25 mouse cellular contexts compared by ENCODE assay signal in genomic region chr9:20810271-20810670, GRCm38 (mm10). TPM values are rescaled to one million over a fixed set of nuclear protein-coding genes. Genes with fewer than 3 reads are reported as not detected.
DNase-seq lines count a peak whose midpoint lies in the region; ATAC-seq lines count a peak whose summit lies in the region.
"Had no signal": no experiment of that assay in that cellular context is flagged by ENCODE, and none has a peak within 500 bp of the region (broad histone marks: within the 10 kb centered on the region; RNA-seq: fewer than 3 reads in every experiment).

No protein-coding gene starts in this region.

- no peak overlapping the region for H3K4me3 ChIP-seq in heart, embryonic 10.5 days
- no peak overlapping the region for H3K4me3 ChIP-seq in neural tube, embryonic 15.5 days (replicated peaks)
- H3K4me3 ChIP-seq: embryonic facial prominence, embryonic 15.5 days; forebrain, embryonic 13.5 days; liver, embryonic 12.5 days; lung, embryonic 15.5 days; neural tube, embryonic 13.5 days had no signal

- intact Hi-C loops in heart, postnatal 10 days (cut with DNase I), result no loop called here

- peaks cover 13% of the 10 kb centered on the region for H3K4me1 ChIP-seq in heart, embryonic 10.5 days
- peaks cover 9% of the 10 kb centered on the region for H3K4me1 ChIP-seq in neural tube, embryonic 15.5 days

- H3K27ac ChIP-seq in heart, embryonic 10.5 days, result no peak overlapping the region
- no peak overlapping the region for H3K27ac ChIP-seq in neural tube, embryonic 15.5 days (replicated peaks)
- H3K27ac ChIP-seq: embryonic facial prominence, embryonic 15.5 days; forebrain, embryonic 13.5 days; hindbrain, postnatal 0 days; liver, embryonic 12.5 days; lung, embryonic 15.5 days; neural tube, embryonic 13.5 days; stomach, postnatal 0 days had no signal

- no peak overlapping the region for H3K4me2 ChIP-seq in neural tube, embryonic 15.5 days
- H3K4me2 ChIP-seq: embryonic facial prominence, embryonic 15.5 days; forebrain, embryonic 13.5 days; liver, embryonic 12.5 days; lung, embryonic 15.5 days; neural tube, embryonic 13.5 days had no signal

- H3K27me3 ChIP-seq in heart, embryonic 10.5 days (ENCODE audit: insufficient read depth, poor library complexity, severe bottlenecking), result peaks cover 43% of the 10 kb centered on the region
- H3K27me3 ChIP-seq in neural tube, embryonic 15.5 days (replicated peaks), result peaks cover 23% of the 10 kb centered on the region

- ATAC-seq in neural tube, embryonic 15.5 days (ENCODE audit: low FRiP score), result no peak
- ATAC-seq: CD4-positive, CD25-positive, alpha-beta regulatory T cell, adult 4 months; forebrain, embryonic 13.5 days; hindbrain, postnatal 0 days; liver, embryonic 12.5 days had no signal

- no peaks in the 10 kb centered on the region for H3K9me3 ChIP-seq in heart, embryonic 10.5 days
- H3K9me3 ChIP-seq in neural tube, embryonic 15.5 days (replicated peaks), result no peaks in the 10 kb centered on the region
- H3K9me3 ChIP-seq: embryonic facial prominence, embryonic 15.5 days; forebrain, embryonic 13.5 days; liver, embryonic 12.5 days; lung, embryonic 15.5 days; neural tube, embryonic 13.5 days had no signal

- no peaks in the 10 kb centered on the region for H3K36me3 ChIP-seq in heart, embryonic 10.5 days
- no peaks in the 10 kb centered on the region for H3K36me3 ChIP-seq in neural tube, embryonic 15.5 days
- H3K36me3 ChIP-seq: embryonic facial prominence, embryonic 15.5 days; liver, embryonic 12.5 days; lung, embryonic 15.5 days; neural tube, embryonic 13.5 days had no signal

- no peak overlapping the region for H3K9ac ChIP-seq in neural tube, embryonic 15.5 days (replicated peaks)
- H3K9ac ChIP-seq: embryonic facial prominence, embryonic 15.5 days; forebrain, embryonic 13.5 days; liver, embryonic 12.5 days; lung, embryonic 15.5 days; neural tube, embryonic 13.5 days had no signal

- 54% methylated on average over 4 of the region's 4 CpGs for WGBS in heart, embryonic 10.5 days
- 64% methylated on average over 4 of the region's 4 CpGs for WGBS in neural tube, embryonic 15.5 days

- peak; percentile 65 to 79 for DNase-seq in heart, adult 18-20 months
- no peak for DNase-seq in heart, embryonic 10.5 days (ENCODE audit: low spot score)
- peak; percentile 58 for DNase-seq in 3T3-L1 (ENCODE audit: low read depth, low spot score)
- peak; percentile 64 for DNase-seq in NIH3T3 (ENCODE audit: low read depth)
- peak; percentile 50 to 51 for DNase-seq in heart, postnatal 10 days
- no peak for DNase-seq in cerebellum, adult 9-11 months
- DNase-seq: cerebellum, adult 8-10 months; kidney, adult 8-10 months; kidney, postnatal 36 days; left cerebral cortex, postnatal 4 days; thymus, postnatal 14 days had no signal

RNA-seq across cellular contexts. Expression of gene Col5a3, which starts 4.6 kb away (rescaled TPM):
- 10 to 100 TPM; 14.4 to 16.1 TPM for total RNA-seq in heart, adult 18-20 months (2021)
- 0.06 and 0.11 TPM in 2 replicates for polyA plus RNA-seq in heart, embryonic 10.5 days (2016; fragmentation: Nextera tagmentation; extraction: Ambion mirVana)
- total RNA-seq in heart, postnatal 10 days (2021), result 10 to 100 TPM; 22.2 to 25.4 TPM
- 1.4 and 1.8 TPM in 2 replicates for polyA plus RNA-seq in neural tube, embryonic 15.5 days (2015; fragmentation: Nextera tagmentation; extraction: Ambion mirVana)
- polyA plus RNA-seq: CD4-positive, CD25-positive, alpha-beta regulatory T cell, adult 4 months had no signal

RNA-seq across cellular contexts. Expression of gene Rdh8, which starts 8.0 kb away (rescaled TPM):
- not detected for total RNA-seq in heart, adult 18-20 months (2021)
- polyA plus RNA-seq in heart, embryonic 10.5 days (2016; fragmentation: Nextera tagmentation; extraction: Ambion mirVana), result not detected in 2 replicates
- not detected for total RNA-seq in heart, postnatal 10 days (2021)
- polyA plus RNA-seq in neural tube, embryonic 15.5 days (2015; fragmentation: Nextera tagmentation; extraction: Ambion mirVana), result not detected in 2 replicates
- total RNA-seq: hindbrain, postnatal 0 days; layer of hippocampus, postnatal 10 days; left cerebral cortex, postnatal 4 days; megakaryocyte, adult 5-6 weeks; MEL; midbrain, postnatal 0 days had no signal
- polyA plus RNA-seq: CD4-positive, CD25-positive, alpha-beta regulatory T cell, adult 4 months; embryonic facial prominence, embryonic 15.5 days; forebrain, embryonic 13.5 days; heart, postnatal 0 days; hindbrain, postnatal 0 days; liver, embryonic 12.5 days; lung, embryonic 15.5 days; midbrain, postnatal 0 days; neural tube, embryonic 13.5 days; stomach, postnatal 0 days had no signal

RNA-seq across cellular contexts. Expression of gene A230050P20Rik, which starts 58.2 kb away (rescaled TPM):
- total RNA-seq in heart, adult 18-20 months (2021), result 1 to 10 TPM; 3.9 to 4.0 TPM
- polyA plus RNA-seq in heart, embryonic 10.5 days (2016; fragmentation: Nextera tagmentation; extraction: Ambion mirVana), result 2.5 and 3.0 TPM in 2 replicates
- total RNA-seq in heart, postnatal 10 days (2021), result 1 to 10 TPM; 6.5 to 7.2 TPM
- 17.0 and 23.2 TPM in 2 replicates for polyA plus RNA-seq in neural tube, embryonic 15.5 days (2015; fragmentation: Nextera tagmentation; extraction: Ambion mirVana)

Comparison
In these comparisons a context has a peak if more than half of its experiments do, and no peak if none do; other contexts are left out.
1. DNase-seq: peak in heart, adult 18-20 months (2 of 2), 3T3-L1 (single experiment), NIH3T3 (single experiment) and heart, postnatal 10 days (2 of 2); none in heart, embryonic 10.5 days (single experiment) and cerebellum, adult 9-11 months (single experiment).